Mouse (Mus musculus): ENCODE measurements around the gene Pacsin3.

Pacsin3 gene

DNA sequence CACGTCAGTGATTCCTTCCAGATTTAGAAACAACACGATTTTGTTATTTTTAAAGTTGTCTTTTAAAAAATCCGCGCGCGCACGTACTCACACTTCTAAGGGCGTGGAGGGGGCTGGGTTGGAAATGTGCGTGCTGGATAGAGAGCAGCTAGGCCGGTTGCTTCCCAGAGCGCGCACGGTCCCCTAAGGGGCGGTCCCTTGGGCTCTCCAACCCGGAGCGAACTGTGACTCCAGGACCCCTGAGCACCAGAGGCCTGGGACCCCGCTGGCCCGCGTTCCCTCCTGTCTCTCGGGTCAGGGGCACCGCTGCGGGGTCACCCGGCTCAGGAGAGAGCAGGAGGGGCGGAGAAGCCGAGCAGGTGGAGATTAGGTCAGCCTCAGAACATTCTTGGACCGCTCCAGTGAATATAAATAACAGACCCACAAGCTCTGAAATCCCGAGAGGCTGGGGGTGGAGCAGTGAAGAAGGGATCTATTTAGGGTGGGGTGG, at the start of gene Pacsin3:
Gene Pacsin3, plus strand, starts transcription at position 294 of the 490 bp plus-strand sequence.
- no peak for DNase-seq (ENCODE audit: low read depth, low spot score)

DNA sequence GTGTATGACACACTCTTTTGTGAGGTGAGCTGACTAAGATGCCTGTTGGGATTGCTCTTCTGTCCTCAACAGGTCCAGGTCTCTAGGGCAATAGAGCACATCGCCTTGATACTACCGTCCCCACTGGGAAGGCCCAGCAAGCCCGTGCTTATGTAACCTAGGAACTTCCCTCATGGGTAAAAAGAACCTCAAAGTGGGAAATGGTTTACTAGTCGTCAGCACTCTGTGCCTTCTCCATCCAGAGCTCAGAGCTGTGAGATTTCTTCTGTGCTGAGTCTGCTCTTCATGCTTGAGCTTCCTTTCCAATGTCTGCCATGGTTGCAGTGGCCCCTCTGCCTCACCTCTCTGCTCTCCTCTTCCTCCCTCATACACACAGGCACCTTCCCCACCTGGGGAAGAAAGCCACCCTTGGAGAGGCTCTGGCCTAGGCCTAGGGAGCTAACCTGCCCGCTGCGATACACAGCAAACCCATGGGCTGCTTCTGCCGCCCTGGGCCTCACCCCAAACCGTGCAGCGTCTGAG, 49.4 kb upstream of the Pacsin3 start:
- no peak for DNase-seq (ENCODE audit: low read depth, low spot score)

DNA sequence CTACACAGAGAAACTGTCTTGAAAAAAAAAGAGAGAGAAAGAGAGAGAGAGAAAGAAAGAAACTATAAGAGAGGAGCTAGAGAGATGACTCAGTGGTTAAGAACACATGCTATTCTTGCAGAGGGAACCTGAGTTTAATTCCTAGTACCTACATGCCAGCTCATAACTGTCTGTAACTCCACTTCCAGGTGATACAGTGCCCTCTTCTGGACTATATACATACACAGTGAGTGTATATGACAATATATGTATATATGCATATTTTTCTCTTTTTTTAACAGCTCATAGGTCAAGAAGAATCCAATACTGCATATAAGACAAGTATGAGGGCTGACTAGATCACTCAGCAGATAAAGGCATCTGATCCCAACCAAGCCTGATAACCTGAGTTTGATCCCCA, 42.4 kb upstream of the Pacsin3 start:
- peak; percentile 17 for DNase-seq (ENCODE audit: low read depth, low spot score)

DNA sequence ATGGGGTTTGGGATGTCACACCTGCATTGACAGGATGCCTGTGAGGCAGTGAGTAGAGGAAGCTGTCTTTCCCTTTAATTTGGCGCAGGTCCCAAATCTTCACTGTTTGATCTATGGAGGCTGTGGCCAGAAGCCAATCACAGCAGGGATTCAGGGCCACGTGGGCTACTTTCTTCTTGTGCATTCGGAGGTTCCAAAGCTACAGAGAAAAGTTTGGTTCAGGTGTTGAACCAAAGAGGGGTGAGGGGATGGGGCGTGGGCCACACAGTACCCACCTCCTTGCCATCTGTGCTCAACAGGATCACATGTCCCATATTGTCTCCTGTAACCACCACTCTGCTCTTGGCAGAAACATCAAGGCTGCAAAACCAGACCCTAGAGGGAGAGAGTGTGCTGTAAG, 38.7 kb upstream of the Pacsin3 start:
- no peak for DNase-seq (ENCODE audit: low read depth, low spot score)

DNA sequence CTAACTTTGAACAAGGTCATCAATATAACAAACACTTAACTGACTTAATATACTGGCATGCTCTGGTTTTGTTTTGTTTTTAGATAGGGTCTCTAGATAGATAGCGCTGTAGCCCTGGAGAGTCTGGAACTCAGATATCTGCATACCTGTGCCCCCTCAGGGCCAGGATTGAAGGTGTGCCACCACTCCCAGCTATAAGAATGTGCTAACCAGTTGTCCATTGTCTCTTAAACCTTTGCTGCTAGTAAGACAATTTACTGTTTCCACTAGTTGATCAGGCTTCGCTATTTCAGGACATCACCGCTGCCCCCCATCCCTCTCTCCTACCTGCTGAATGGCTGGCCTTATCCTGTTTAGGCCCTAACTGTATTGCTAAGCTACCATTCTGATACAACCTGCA, 35.3 kb upstream of the Pacsin3 start:
- no peak for DNase-seq (ENCODE audit: low read depth, low spot score)

DNA sequence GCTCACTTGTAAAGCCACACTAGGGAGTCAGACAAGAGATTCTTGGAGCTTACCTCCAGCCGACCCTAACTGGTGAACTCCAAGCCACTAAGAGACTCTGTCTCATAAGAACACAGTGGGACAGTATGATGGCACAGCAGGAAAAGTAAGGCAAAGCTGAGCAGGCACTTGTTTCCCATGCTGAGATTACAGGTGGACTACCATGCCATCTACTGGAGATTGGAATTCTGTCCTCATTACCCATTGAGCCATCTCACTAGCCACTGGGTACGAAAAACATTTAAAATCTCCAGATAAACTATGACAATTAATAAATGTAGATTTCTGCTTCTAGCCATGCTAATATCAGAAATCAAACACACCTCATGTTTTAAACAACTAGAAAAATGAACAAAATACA, 32.1 kb upstream of the Pacsin3 start:
- DNase-seq (ENCODE audit: low read depth, low spot score): no peak

DNA sequence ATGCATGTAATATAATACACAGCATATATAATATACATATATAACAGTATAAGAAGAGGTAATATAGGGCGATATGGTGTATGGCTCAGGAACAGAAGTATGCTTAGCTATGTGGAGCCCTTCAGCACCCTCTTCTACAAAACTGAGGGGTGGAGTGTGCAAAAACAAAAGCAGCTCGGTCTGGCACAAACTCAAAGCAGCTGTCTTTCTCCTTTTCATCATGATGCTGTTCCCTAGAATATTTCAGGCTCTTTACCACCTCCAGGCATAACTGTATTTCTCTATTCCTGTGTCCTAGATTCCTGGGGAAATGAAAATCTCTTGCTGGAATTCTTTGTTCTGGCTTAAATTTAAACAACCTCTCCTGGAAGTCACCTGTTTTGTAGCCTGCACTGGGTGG, 26.0 kb upstream of the Pacsin3 start:
- DNase-seq (ENCODE audit: low read depth, low spot score): no peak

DNA sequence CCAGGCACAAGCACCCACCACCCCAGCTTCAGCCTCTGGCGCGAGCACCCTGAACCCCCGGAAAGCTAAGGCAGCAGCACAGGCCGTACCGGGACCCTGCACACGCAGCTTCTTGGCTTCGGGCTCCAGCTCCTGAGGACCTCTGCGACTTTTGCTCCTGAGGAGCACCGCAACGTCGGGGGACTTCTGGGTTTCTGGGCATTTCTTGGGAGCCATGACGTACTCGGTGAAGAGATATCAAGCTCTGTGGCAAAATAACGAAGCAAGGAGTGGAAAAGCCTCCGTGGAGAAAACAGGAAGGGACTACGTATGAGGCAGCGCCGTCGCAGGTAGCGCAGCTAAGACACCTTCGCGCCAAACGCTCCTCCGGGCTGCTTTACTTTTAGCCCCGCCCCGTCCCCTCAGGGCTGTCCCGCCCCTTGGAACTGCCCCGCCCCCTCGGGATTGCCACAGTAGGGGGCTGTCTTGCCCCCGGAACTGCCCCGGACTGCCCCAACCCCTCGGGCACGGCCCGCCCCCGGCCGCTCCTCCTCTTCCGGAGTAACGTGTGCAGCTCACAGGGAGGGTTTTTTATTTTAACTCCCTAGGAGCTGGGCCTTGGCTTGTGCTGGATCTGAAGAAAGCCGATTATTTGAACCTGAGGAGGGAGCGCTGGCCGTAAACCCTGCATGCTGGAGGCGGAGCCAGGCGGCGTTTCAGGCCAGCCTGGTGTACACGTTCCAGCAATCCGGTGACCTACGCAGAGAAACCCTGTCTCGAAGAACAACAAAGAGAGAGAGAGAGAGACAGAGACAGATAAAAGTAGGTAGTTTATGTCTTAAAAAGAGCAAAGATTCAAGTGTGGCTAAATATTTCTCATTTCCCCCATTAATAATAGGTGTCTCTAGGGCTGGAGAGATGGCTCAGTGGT, 18.9 kb upstream of the Pacsin3 start, which contains the start of gene Ddb2:
Gene Ddb2, minus strand, starts transcription at position 382 of the 910 bp plus-strand sequence.
- DNase-seq (ENCODE audit: low read depth, low spot score): peak; percentile 96

DNA sequence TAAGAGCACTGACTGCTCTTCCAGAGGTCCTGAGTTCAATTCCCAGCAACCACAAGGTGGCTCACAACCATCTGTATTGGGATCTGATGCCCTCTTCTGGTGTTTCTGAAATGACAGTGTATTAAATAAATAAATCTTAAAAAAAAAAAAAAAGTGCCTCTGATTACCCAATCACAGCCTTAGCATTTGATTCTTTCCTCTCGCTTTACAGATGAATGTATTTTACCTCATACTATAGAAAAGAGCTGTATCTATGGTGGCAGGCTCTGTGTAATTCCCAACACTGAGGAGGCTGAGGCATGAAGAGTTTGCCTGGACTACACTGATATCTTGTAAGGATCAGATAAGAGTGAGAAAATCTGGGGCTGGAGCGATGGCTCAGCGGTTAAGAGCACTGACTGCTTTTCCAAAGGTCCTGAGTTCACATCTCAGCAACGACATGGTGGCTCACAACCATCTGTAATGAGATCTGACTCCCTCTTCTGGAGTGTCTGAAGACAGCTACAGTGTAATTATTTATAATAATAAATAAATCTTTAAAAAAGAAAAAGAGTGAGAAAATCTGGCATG, 18.2 kb upstream of the Pacsin3 start:
- peak; percentile 67 for DNase-seq (ENCODE audit: low read depth, low spot score)

DNA sequence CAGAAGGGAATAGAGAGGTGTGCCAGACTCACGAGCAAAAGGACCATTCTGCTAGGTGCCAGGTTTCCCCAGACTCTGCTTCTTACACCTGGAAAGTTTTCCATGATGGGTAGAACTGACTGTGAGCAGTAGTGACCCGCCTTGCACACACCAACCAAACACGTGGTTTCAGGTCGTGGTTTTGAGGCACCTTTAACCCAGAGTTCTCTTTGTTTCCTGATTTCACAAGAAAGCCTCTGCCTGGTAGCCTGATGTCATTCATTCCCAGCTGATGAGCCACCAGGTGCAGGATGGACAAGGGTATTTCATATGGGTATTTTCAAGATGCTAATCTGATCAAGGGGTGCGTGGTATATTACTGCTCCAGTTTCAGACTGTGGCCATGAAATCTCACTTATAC, 13.2 kb upstream of the Pacsin3 start:
- DNase-seq (ENCODE audit: low read depth, low spot score): peak; percentile 15

DNA sequence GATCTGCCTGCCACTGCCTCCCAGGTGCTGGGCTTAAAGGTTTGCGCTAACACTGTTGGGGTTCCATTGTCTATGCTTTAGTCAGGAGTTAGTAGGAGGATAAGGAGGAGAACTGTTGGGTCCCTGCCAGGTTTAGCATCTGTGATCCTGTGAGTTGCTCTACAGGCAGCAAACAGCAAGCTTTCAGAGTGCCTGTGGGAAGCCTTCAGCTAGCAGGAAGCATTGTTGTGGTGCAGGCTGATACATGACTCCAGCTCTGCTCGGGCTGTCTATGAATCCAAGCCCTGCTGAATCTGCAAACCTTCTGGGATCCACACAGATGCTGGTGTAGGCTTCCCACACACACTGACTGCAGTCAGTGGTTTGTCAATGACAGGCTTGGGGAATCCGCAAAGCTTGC, 12.3 kb upstream of the Pacsin3 start:
- DNase-seq (ENCODE audit: low read depth, low spot score): no peak

DNA sequence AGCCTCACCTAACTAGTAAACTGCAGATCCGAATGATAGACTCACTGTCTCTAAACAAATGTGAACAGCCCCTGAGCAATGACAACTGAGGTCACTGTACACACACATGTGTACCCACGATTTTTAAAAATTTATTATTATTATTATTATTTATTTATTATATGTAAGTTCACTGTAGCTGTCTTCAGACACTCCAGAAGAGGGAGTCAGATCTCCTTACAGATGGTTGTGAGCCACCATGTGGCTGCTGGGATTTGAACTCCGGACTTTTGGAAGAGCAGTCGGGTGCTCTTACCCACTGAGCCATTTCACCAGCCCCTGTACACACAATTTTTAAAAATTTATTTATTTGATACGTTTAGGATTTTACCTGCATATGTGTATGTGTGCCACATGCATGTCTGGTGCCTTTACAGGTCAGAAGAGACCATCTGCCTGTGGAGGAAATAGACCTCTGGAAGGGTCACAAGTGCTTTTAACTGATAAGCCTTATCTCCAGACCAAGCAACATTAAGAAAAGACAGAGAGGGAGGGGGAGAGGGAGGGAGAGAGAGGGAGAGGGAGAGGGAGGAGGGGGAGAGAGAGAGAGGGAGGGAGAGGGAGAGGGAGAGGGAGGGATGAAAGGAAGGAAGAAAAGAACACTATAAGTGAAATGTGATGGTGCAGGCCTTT, 11.1 kb upstream of the Pacsin3 start:
- DNase-seq (ENCODE audit: low read depth, low spot score): no peak

DNA sequence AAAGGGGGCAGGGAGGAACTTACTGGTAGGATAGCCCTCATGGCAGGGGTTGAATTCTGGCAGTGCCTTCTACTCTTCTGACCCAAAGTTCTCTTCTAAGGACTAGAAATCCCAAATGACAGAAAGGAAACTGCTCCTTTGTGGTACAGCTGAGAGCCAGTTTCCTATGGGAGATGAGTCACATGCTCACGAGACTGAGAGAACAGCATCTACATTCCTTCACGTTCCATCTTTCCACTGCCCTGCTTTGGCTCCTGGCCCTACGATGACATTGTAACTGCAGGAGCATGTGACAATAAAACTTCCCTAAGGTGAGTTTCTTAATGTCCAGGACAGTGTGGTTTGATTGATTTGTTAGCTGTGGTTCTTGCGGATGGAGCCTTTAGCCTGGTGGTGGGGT, 7.4 kb upstream of the Pacsin3 start:
- DNase-seq (ENCODE audit: low read depth, low spot score): no peak

DNA sequence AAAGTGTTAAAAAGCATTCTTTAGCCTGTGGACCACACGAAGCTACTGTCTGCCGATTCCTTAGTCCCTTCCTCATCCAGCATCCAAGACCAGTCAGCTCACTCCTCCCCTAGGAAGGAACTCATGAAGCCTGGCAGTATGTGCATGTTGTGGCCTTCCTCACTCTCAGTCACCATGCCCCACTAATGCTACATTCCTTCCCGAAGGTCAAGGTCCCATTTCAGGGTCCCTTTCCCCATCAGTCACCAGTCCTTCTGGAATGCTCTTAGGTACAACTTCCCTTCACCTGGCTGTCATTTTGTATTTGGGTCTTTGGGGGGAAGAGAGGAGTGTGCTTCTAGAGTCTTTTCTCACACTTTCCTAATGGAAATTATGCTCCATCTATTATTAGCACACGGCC, 3.8 kb upstream of the Pacsin3 start:
- no peak for DNase-seq (ENCODE audit: low read depth, low spot score)

DNA sequence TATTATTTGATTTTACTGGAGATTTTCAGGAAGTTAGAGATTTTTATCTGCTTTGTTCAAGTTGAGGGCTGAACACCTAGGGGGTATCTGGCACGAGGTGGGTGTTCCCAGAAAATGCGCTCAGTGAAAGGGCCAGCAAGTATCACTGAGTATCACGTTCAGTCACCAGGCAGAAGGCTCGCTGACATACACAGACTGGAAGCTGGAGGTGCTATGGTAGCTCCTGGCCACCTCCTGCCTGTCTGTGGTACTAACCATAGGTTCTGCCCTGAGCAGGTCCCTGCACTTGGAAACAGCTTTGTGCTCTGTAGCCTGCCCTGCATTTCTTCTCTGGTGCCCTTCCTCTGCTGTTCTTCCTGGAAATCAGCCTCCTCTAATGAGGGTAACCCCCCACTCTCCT, 3.2 kb upstream of the Pacsin3 start:
- no peak for DNase-seq (ENCODE audit: low read depth, low spot score)

DNA sequence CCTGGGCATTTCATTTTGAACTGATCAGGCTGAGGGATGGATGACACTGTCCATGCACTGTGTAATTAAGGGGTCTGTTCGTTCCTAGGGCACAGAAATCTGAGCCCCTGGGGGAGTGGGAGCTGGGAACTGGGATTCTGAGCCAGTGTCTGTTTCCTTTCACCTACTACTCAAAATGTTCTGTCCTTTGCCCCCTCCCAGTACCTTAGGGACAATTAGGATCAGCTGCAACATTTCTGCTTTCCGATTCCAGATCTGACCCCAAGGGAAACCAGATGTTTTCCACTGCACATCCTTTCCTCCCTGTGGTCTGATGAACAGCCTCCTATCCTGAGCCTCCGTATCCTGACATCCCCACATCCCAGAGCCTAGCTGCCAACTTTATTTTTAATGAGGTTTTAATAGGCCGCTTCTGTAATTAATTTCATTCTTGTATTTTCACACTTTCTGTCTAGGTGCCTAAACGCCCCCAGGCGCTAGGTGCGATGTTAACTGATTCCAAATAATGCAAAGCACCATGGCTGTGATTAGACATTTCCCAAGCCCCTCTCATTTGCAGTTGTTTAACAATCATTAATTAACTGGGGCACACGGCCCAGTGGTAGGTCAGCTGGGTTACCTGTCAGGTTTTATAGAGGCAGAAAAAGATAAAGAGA, 901 bp upstream of the Pacsin3 start:
- no peak for DNase-seq (ENCODE audit: low read depth, low spot score)

DNA sequence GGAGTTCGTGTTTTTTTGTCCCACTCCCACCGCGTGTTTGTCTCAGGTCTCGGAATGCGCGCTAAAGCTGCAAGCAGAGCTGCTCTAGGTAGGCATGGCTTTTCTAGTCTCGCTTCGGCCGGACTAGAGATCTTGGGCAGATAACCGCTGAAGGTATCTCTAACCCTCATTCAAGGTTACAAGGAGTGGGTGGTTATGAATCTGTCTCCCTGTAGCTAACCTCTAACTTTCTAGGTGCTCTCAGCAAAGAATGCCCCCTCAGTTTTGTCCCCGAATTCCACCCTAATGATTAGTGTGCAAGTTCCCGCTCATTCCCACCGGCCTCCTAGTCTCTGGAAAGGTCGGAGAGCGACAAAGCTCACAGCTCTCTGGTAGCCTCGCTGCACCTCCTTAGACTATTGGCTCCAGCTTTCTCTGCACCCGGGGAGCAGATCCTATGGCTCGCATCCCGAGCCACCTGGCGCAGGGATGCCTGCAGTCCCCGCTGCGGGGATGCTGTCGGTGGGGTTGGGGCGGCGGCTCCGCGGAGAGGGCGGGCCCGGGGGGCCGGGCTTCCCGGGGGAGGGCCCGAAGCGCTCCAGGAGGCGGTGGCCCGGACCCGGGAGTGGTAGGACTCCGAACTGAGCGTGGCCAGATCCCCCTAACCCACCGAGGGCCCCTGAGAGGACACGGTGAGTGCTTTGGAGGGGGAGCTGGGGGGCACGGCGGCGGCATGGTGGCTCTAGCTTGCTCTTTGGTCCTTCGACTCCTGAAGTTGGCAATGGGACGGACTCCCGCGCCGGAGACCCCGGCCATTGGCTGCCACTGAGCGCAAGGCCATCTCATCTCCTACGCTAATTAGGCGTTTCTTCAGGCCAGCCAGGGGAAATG, 737 bp downstream of the Pacsin3 start:
- DNase-seq (ENCODE audit: low read depth, low spot score): no peak

DNA sequence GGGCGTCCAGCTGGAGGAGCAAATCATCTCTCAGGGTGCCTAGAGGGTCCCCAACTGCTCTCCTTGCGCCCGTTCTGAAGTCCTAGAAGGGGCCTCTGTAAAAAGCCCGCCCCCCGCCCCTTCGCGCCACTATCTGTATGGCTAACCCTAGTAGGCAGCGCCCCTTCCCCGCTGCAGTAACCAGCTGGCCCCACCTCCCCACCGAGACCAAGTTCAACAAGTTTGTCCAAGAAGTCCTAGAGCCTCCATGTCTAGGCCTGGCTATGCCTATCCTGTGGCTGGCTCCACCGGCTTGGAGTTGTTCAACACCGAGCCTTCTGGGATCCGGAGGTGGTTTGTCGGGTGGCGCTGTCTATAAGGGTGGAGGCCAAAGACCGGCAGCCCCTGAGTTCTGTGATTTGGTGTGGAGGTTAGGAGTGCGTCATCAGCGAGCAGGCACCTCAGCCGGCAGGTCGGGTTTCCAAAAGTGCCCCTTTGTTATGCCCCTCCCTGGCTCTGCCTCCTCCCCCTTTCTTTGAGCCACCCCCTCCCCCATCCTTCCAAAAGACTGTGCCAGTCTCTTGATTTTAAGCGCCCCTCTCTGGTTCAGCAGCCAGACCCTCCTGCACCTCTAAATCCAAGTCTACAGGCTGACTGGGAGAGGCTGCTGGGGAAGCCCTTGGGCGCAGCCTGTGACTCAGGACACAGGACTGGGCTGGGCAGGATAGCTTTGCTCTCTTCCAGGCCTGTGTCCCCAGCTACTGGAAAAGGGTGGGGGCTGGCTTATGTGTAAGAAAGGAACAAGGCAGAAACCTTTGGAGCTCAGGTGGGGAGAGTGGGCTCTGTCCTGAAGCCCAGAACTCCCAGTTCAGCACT, 1.6 kb downstream of the Pacsin3 start:
- DNase-seq (ENCODE audit: low read depth, low spot score): no peak

DNA sequence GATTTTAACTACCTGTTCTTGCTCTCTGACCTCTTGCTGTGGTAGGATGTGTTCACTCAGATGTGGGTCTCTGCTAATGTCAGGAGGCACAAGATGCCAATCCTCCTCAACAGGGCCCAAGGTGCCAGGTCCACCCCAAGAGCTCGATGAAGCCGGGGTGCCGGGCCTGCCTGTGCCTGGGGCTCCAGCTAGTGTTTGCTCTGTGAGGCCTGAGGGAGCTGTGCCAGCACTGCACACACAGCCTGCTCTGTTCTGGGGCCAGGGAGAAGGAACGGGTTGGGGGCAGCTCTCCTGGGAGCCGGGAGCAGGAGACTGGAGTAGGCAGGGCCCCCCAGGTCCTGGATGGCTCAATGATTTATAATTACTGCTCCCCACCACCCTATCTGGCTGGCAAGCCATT, 2.3 kb downstream of the Pacsin3 start:
- DNase-seq (ENCODE audit: low read depth, low spot score): no peak

DNA sequence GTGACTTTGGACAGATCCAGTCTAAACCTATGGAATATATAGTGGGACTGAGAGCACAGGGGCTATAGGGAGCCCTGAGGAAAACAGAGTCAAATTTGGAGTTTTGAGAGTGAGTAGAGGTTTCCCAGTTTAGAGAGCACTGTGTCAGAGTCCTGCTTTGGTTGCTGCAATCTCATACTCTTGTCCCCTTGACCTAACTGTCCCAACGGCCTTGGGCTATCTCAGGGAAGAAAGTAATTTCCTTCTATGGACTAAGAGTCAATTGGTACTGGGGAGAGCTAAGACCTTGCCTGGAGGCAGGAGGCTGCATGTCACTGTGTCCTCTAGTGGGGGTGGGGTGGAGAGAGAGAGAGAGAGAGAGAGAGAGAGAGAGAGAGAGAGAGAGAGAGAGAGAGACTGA, 3.1 kb downstream of the Pacsin3 start:
- DNase-seq (ENCODE audit: low read depth, low spot score): no peak
